Mouse (Mus musculus) intestine, embryonic 14.5 days (tissue): ENCODE results near the gene Frmd4b. TPM values are rescaled to one million over a fixed set of nuclear protein-coding genes. Genes with fewer than 3 reads are reported as not detected.
"Not testable (repeated sequence)": the region's sequence is repeated elsewhere in the genome, so short reads cannot be mapped to it uniquely, and the experiment has no call there.

ENCODE experiments used
- ATAC-seq: fragments of 200-750 bp; cut with Nextera tagmentation; replicated peaks from 2 replicates; pipeline ENCODE4 v1.8.0; 2017; ENCODE audit warnings: low read depth, moderate number of reproducible peaks, moderate TSS enrichment, moderate library complexity; ENCODE audit not compliant: low FRiP score, low TSS enrichment
- DNase-seq: peaks from one replicate; pipeline ENCODE4 v3.0.0-alpha.2; 2018; ENCODE audit warnings: low spot score
- H3K27ac ChIP-seq: fragments of 300-500 bp; sonication (generic); 2 replicates; pipeline ENCODE4 v1.5.1; 2014; ENCODE audit warnings: low read depth, mild to moderate bottlenecking, control low read depth
- H3K27me3 ChIP-seq: fragments of 300-500 bp; sonication (generic); replicated peaks from 2 replicates; pipeline ENCODE4 v1.6.1; 2014; ENCODE audit warnings: low read length, control low read depth; ENCODE audit not compliant: control insufficient read depth, insufficient read depth
- H3K36me3 ChIP-seq: fragments of 300-500 bp; sonication (generic); 2 replicates; pipeline ENCODE4 v1.6.1; 2014; ENCODE audit warnings: low read length, control low read depth; ENCODE audit not compliant: control insufficient read depth, insufficient read depth
- H3K4me1 ChIP-seq: fragments of 300-500 bp; sonication (generic); replicated peaks from 2 replicates; pipeline ENCODE4 v1.6.1; 2014; ENCODE audit warnings: low read length, control low read depth, mixed read lengths; ENCODE audit not compliant: control insufficient read depth, insufficient read depth
- H3K4me2 ChIP-seq: fragments of 300-500 bp; sonication (generic); 2 replicates; pipeline ENCODE4 v1.6.1; 2014; ENCODE audit warnings: low read length
- H3K4me3 ChIP-seq: fragments of 300-500 bp; sonication (generic); 2 replicates; pipeline ENCODE4 v1.5.1; 2014; ENCODE audit warnings: low read depth, low read length, control low read depth, mixed read lengths
- H3K9ac ChIP-seq: fragments of 300-500 bp; sonication (generic); 2 replicates; pipeline ENCODE4 v1.6.1; 2014; ENCODE audit warnings: mild to moderate bottlenecking, low read length
- H3K9me3 ChIP-seq: fragments of 300-500 bp; sonication (generic); 2 replicates; pipeline ENCODE4 v1.6.1; 2016; ENCODE audit warnings: low read length, control low read depth; ENCODE audit not compliant: control insufficient read depth
- WGBS: fragments of 180-500 bp; shearing (Covaris S2); extraction: QIAGEN DNeasy Blood & Tissue Kit; methylation state at CpG from one replicate; pipeline ENCODE4 v1.1.7; 2014; 5-methylcytosine and 5-hydroxymethylcytosine counted together
- polyA plus RNA-seq: library from polyadenylated mRNA; unstranded; fragments of >200 nt; fragmentation: Nextera tagmentation; extraction: Ambion mirVana; gene quantifications from 2 replicates; pipeline ENCODE4 v1.2.1, GENCODE M21; 2014

The Frmd4b gene
- polyA plus RNA-seq, 1 experiment from 2014 or later = 17.1 TPM

DNA sequence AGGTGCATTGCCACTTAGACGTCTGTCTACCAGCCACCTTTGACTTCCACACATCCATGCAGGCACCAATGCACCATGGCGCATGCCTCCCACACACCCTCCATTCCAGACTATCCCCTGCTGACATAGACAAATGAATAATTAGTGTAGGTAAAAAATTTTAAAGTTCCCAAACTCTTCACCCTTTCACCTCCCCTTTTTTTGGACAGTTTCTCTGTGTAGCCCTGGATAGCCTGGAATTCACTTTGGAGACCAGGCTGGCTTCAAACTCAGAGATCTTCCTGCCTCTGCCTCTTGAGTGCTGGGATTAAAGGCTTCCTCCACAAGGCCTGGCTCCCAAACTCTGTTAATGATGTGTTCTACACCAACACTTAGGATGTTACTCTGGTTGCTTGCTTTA is 253.5 kb downstream of the Frmd4b start:
- 0 out of 2 replicates have a peak, but pooled peaks cover 2% of the 10 kb centered on the region for H3K9me3 ChIP-seq
- DNase-seq = no peak
- H3K27me3 ChIP-seq = no peaks in the 10 kb centered on the region
- no peaks in the 10 kb centered on the region for H3K36me3 ChIP-seq
- ATAC-seq = no peak
- H3K4me2 ChIP-seq = no peak overlapping the region
- WGBS = 91% methylated on average over 2 of the region's 2 CpGs
- H3K4me1 ChIP-seq = no peaks in the 10 kb centered on the region
- H3K4me3 ChIP-seq = no peak overlapping the region
- H3K9ac ChIP-seq = no peak overlapping the region
- H3K27ac ChIP-seq = no peak overlapping the region

DNA sequence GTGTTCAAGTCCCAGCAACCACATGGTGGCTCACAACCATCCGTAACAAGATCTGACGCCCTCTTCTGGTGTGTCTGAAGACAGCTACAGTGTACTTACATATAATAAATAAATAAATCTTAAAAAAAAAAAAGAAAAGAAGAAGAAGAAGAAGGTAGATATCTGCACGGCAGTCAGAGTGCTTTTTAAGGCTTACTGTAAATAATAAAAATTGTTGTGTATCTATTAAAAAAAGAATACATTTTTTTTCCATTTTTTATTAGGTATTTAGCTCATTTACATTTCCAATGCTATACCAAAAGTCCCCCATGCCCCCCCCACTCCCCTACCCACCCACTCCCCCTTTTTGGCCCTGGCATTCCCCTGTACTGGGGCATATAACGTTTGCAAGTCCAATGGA is 259.7 kb downstream of the Frmd4b start:
- not testable (repeated sequence) for H3K4me3 ChIP-seq, H3K9me3 ChIP-seq, H3K9ac ChIP-seq, DNase-seq, H3K36me3 ChIP-seq, H3K4me2 ChIP-seq, ATAC-seq, H3K27me3 ChIP-seq, H3K27ac ChIP-seq
- peaks cover 15% of the 10 kb centered on the region; the same call in 1 of the 2 replicates for H3K4me1 ChIP-seq
- WGBS = 84% methylated on average over 2 of the region's 4 CpGs

DNA sequence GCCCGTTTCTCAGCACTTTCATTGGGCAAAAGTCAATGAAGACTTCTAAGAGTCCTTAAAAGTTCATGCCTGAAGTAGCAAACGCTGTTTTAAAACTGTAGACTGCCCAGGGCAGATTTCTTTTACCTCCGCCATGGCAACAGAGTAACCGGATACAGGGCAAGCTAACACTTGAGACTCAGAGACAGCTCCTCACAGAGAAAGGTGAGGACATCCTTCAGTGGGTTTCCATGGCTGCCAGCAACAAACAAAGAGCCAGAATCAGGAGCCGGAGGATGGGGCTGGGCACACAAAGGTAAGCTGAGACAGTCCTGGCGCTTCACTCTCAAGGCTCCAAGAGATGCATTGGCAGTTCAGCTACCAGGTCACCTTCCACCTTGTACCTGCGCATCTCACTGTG is 260.7 kb downstream of the Frmd4b start:
- Histone ChIP-seq H3K4me1 (peaks cover 22% of the 10 kb centered on the region; the same call in 1 of the 2 replicates), H3K4me3 (no peak overlapping the region), H3K36me3 (no peaks in the 10 kb centered on the region), H3K27ac (no peak overlapping the region), H3K9me3 (0 out of 2 replicates have a peak, but pooled peaks cover 2% of the 10 kb centered on the region), H3K9ac (no peak overlapping the region), H3K27me3 (no peaks in the 10 kb centered on the region), H3K4me2 (no peak overlapping the region)
- 57% methylated on average over 7 of the region's 7 CpGs for WGBS
- ATAC-seq (no peak), DNase-seq (no peak)

DNA sequence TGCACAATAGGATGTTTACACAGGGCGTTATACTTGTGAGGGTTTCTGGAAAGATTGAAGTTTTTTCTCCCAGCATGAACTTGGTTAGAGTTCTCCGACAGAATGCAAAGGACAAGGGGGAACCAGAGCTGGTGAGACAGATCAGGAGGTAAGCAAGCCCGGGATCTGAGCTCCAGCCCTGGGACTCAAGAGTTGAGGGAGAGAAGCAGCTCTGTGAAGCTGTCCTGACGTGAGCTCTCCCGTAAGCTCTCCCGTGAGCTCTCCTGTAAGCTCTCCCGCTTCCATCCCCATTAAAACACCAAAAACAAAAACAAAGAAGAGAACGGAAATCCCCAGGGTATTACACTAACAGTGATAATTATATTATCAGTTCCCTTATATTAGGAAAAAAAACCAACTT is 262.2 kb downstream of the Frmd4b start:
- ATAC-seq = no peak
- no peak overlapping the region for H3K9ac ChIP-seq
- no peak overlapping the region for H3K27ac ChIP-seq
- H3K9me3 ChIP-seq = no peaks in the 10 kb centered on the region
- H3K4me1 ChIP-seq = peaks cover 22% of the 10 kb centered on the region; the same call in 1 of the 2 replicates
- 13% methylated on average over 8 of the region's 8 CpGs for WGBS
- H3K4me3 ChIP-seq = no peak overlapping the region
- DNase-seq = no peak
- H3K27me3 ChIP-seq = no peaks in the 10 kb centered on the region
- H3K4me2 ChIP-seq = no peak overlapping the region
- no peaks in the 10 kb centered on the region for H3K36me3 ChIP-seq

DNA sequence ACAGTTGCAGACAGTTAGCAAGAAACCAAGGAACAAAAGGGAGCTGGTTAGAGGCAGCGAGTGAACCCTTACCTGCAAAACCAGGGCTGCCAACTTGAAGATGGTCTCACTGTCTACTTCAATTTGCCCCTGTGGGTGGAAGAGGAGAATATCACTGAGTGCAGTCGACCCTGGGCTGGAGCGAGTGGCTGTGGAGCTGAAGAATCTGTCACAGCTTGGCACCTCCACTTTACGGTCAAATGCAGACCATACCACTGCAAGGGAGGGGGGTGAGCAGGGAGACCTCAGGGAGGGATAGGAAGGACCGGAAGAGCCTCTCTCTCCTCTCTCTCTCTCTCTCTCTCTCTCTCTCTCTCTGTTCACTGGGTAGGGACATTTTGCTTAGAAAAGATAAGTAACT is 263.4 kb downstream of the Frmd4b start:
- WGBS = 7% methylated on average over 5 of the region's 5 CpGs
- peak overlapping the region; percentile 29; the same call in 1 of the 2 replicates for H3K9ac ChIP-seq

DNA sequence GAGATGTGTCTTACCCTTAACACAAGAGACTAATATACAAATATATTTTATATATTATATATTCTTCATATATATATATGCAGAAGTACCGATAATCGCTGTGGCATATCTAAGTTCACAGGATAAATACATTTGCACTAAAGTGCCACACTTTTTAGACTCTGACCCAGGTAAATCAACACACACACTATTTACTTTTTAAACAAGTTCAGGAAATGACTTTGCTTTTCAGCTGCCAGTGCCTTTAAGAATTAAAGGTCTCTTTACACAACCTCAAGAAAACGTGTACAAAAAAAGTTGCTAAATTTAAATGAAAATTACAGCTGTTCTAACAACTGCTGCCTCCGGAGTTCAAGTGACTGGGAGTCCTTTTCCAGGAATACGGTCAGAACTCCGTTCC is 264.0 kb downstream of the Frmd4b start:
- ATAC-seq (no peak), DNase-seq (no peak)
- H3K36me3 ChIP-seq = no peaks in the 10 kb centered on the region
- WGBS = 25% methylated on average over 6 of the region's 6 CpGs
- peaks cover 29% of the 10 kb centered on the region for H3K4me1 ChIP-seq
- no peaks in the 10 kb centered on the region for H3K9me3 ChIP-seq
- H3K4me2 ChIP-seq = peak overlapping the region; percentile 43
- H3K9ac ChIP-seq = peak overlapping the region; percentile 29; the same call in 1 of the 2 replicates
- no peaks in the 10 kb centered on the region for H3K27me3 ChIP-seq
- no peak overlapping the region for H3K27ac ChIP-seq
- peak overlapping the region; percentile 33 for H3K4me3 ChIP-seq

More for the DNA sequence above, 263.4 kb downstream of the Frmd4b start:
- peak; percentile 69 for DNase-seq
- no peak overlapping the region for H3K27ac ChIP-seq
- peak overlapping the region; percentile 43 for H3K4me2 ChIP-seq
- H3K27me3 ChIP-seq = no peaks in the 10 kb centered on the region
- H3K4me3 ChIP-seq = peak overlapping the region; percentile 33
- H3K9me3 ChIP-seq = no peaks in the 10 kb centered on the region
- 0 out of 2 replicates have a peak, but pooled peaks have one; percentile 34 for ATAC-seq
- no peaks in the 10 kb centered on the region for H3K36me3 ChIP-seq
- H3K4me1 ChIP-seq = peaks cover 29% of the 10 kb centered on the region

DNA sequence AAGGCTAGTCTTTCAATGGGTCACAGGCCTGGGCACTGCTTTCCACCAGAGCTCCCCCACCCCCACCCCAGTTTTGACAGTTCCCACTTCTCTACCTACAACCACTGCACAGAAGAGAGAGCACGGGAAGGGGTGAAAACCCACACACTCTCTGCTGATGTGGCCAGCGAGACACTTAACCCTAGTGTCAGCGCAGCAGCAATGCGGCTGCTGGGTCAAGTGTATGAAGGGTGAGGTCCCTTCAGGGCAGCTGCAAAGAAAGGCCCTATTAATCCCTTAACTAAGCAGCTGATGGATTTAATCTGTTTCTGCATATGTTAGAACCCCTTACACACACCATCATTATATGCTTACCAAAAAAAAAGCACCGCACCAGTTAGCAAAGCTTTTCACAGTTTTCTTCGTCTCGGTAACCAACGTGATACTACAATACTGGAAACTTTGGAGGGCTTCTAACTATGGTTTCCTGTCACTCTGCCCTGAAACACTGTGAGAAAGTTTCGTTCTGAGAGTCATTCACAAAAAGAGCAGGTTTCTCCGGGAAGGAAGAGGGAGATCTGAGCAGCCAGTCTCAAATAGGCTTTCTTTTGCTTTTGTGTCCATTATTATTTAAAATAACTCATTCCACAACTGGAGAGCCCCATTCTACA is 264.7 kb downstream of the Frmd4b start:
- peak overlapping the region; percentile 10; the same call in 1 of the 2 replicates for H3K4me3 ChIP-seq
- peaks cover 29% of the 10 kb centered on the region for H3K4me1 ChIP-seq
- no peaks in the 10 kb centered on the region for H3K9me3 ChIP-seq
- no peak overlapping the region for H3K27ac ChIP-seq
- H3K4me2 ChIP-seq = peak overlapping the region; percentile 43
- ATAC-seq = no peak
- no peaks in the 10 kb centered on the region for H3K27me3 ChIP-seq
- H3K36me3 ChIP-seq = no peaks in the 10 kb centered on the region
- DNase-seq = no peak
- 32% methylated on average over 10 of the region's 10 CpGs for WGBS
- no peak overlapping the region for H3K9ac ChIP-seq

DNA sequence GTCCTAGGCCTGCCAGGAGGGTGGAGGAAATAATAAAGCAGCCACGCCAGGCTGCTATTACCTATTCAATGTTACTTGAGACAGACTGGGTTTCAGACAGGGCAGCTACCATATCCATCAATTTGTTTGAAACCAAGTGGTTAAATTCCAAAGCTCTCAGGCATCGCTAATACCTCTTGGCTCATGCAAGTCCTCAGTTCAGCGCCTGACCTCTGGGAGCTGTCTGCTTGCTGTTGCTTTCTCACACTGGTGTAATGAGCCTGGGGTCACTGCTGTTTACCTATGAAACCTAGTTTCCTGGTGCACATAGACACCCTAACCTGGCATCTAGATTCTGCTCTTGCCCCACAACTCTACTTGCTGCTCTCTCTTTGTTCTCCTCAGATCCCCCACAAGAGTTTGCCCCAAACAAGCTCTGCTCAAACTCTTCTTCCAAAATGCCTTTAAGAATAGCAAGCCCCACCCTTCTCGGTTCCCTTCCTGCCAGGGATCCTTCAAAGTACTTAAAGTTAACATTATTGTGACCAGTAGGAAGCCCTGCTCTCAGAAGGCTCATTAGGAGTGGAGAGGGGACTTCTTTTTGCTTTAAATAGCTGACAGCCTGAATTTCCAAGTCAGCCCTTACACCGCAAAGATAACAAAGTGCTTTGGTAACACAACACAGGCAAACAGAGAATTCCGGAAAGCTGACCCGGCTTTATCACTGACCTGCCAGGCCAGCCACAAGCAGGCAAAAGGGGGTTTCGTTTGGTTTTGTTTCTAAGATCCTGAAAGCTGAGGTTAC is 267.8 kb downstream of the Frmd4b start:
- Histone ChIP-seq H3K4me3 (no peak overlapping the region), H3K4me1 (peaks cover 24% of the 10 kb centered on the region), H3K36me3 (no peaks in the 10 kb centered on the region), H3K9me3 (no peaks in the 10 kb centered on the region), H3K27me3 (no peaks in the 10 kb centered on the region), H3K9ac (no peak overlapping the region), H3K27ac (no peak overlapping the region), H3K4me2 (peak overlapping the region; percentile 9; the same call in 1 of the 2 replicates)
- DNase-seq (no peak), ATAC-seq (no peak)
- WGBS = 28% methylated on average over 8 of the region's 8 CpGs
